Mouse (Mus musculus) megakaryocyte-erythroid progenitor cell, adult 5-6 weeks (primary cell): ENCODE data around the gene Gm8068. TPM values are rescaled to one million over a fixed set of nuclear protein-coding genes. Genes with fewer than 3 reads are reported as not detected.
"Not testable (repeated sequence)": the region's sequence is repeated elsewhere in the genome, so short reads cannot be mapped to it uniquely, and the experiment has no call there.

ENCODE experiments used
- ATAC-seq: replicated peaks from 2 replicates; pipeline ENCODE4 v1.8.0; 2016; ENCODE audit warnings: mild to moderate bottlenecking, inconsistent platforms; ENCODE audit not compliant: severe bottlenecking, poor library complexity, low FRiP score, low TSS enrichment
- total RNA-seq, 2 experiments: library from RNA; stranded (forward) in 1 of 2; stranded (reverse) in 1 of 2; fragments of 200-1000, 215-1000 nt in 1 of 2; fragments of >200 nt in 1 of 2; fragmentation: Nextera tagmentation in 1 of 2; gene quantifications; 2 replicates each; pipeline ENCODE4 v1.2.3; 2014 to 2017

Gene Gm8068
- total RNA-seq (2014; fragmentation: Nextera tagmentation): not detected in 2 replicates
- not detected in 2 replicates for total RNA-seq (2017)

- not testable (repeated sequence) for ATAC-seq
These were observed at the start of gene Gm8068 for GRCm38 (mm10) chr14:41701785-41702184. Gm8068 (minus strand) TSS chr14:41701885.

DNA sequence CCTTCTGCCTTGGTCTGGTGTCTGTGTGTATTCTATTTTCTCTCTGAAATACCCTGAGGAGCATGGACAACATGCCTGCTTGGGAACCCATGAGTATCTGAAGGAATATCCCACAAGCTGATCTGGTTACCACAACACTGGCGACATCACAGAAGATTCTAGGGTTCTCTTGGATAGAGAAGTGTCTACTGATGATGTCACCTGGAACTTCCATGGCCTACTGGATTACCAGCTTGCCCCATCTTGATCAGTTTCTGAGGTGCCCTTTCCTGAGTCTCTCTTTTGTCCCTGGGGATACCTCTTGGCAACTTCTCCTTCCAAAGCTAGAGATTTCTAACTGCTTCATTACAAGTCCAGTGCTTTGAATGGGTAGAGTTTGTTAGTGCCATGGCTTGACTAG is 48.8 kb upstream of the Gm8068 start, which contains the start of gene Gm7929:
Gene Gm7929 (minus strand): TSS at position 101 of the 400 bp plus-strand sequence.
- not testable (repeated sequence) for ATAC-seq

GRCm38 (mm10) chr14:41723437-41723836 is 21.8 kb upstream of the Gm8068 start:
- ATAC-seq: not testable (repeated sequence)

DNA sequence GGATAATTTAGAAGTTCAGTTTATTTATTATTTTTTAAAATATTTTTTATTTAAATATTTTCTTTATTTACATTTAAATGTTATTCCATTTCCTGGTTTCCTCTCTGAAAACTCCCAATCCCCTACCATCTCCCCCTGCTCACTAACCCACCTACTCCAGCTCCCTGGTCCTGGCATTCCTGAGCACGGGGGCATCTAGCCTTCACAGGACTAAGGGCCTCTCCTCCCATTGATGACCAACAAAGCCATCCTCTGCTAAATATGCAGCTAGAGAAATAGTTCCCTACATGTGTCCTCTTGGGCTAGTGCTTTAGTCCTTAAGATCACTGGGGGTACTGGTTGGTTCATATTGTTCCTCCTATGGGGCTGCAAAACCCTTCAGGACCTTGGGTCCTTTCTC is 15.5 kb upstream of the Gm8068 start:
- ATAC-seq: not testable (repeated sequence)

DNA sequence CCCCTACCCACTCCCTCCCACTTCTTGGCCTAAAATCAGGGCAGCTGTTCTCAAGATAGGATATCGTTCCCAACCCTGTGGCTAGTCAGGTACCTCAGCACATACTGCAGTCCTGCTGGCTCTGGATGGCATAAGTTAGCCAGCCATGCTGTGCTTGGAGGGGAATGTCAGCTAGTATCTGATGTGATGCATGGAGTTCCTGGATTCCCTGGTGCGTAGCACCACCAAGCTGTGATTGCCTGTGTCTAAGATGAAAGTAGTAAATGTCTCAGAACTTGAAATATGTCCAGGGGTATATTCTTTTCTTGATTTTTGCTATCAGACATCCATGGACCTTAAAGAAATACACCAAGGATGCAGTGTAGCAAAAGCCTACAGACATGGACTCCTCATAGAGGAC is 53.5 kb downstream of the Gm8068 start:
- ATAC-seq: not testable (repeated sequence)

Other genes with a start within 250 kb of the Gm8068 start
- gene Gm7954, start 248.4 kb downstream of the Gm8068 start, total RNA-seq (2014; fragmentation: Nextera tagmentation): not detected in 2 replicates
- gene Gm7954, start 248.4 kb downstream of the Gm8068 start, total RNA-seq (2017): not detected in 2 replicates
- gene Gm3486, start 212.4 kb downstream of the Gm8068 start, total RNA-seq (2014; fragmentation: Nextera tagmentation): not detected in 2 replicates
- not detected in 2 replicates for gene Gm3486, start 212.4 kb downstream of the Gm8068 start, total RNA-seq (2017)
- gene Gm7970, start 146.3 kb downstream of the Gm8068 start, total RNA-seq (2014; fragmentation: Nextera tagmentation): not detected in 2 replicates
- gene Gm7970, start 146.3 kb downstream of the Gm8068 start, total RNA-seq (2017): not detected in 2 replicates
- not detected in 2 replicates for gene 1700049E17Rik2, start 128.7 kb downstream of the Gm8068 start, total RNA-seq (2014; fragmentation: Nextera tagmentation)
- not detected in 2 replicates for gene 1700049E17Rik2, start 128.7 kb downstream of the Gm8068 start, total RNA-seq (2017)
- gene Gm3072, start 77.3 kb downstream of the Gm8068 start, total RNA-seq (2014; fragmentation: Nextera tagmentation): not detected in 2 replicates
- not detected in 2 replicates for gene Gm3072, start 77.3 kb downstream of the Gm8068 start, total RNA-seq (2017)
- not detected in 2 replicates for gene Gm3676, start 55.4 kb downstream of the Gm8068 start, total RNA-seq (2014; fragmentation: Nextera tagmentation)
- gene Gm3676, start 55.4 kb downstream of the Gm8068 start, total RNA-seq (2017): not detected in 2 replicates
- gene Gm7929, start 48.7 kb upstream of the Gm8068 start, total RNA-seq (2014; fragmentation: Nextera tagmentation): not detected in 2 replicates
- gene Gm7929, start 48.7 kb upstream of the Gm8068 start, total RNA-seq (2017): not detected in 2 replicates
- not detected in 2 replicates for gene Gm47189, start 70.6 kb upstream of the Gm8068 start, total RNA-seq (2014; fragmentation: Nextera tagmentation)
- not detected in 2 replicates for gene Gm47189, start 70.6 kb upstream of the Gm8068 start, total RNA-seq (2017)
- not detected in 2 replicates for gene Gm7980, start 205.4 kb upstream of the Gm8068 start, total RNA-seq (2014; fragmentation: Nextera tagmentation)
- not detected in 2 replicates for gene Gm7980, start 205.4 kb upstream of the Gm8068 start, total RNA-seq (2017)
- gene 1700049E17Rik1, start 223.1 kb upstream of the Gm8068 start, total RNA-seq (2014; fragmentation: Nextera tagmentation): not detected in 2 replicates
- gene 1700049E17Rik1, start 223.1 kb upstream of the Gm8068 start, total RNA-seq (2017): not detected in 2 replicates
- not detected in 2 replicates for gene 1700024B05Rik, start 242.1 kb upstream of the Gm8068 start, total RNA-seq (2014; fragmentation: Nextera tagmentation)
- gene 1700024B05Rik, start 242.1 kb upstream of the Gm8068 start, total RNA-seq (2017): not detected in 2 replicates